Mouse (Mus musculus): ENCODE results near the gene Pim1.
"Not testable (repeated sequence)": the region's sequence is repeated elsewhere in the genome, so short reads cannot be mapped to it uniquely, and the experiment has no call there.

GRCm38 (mm10) chr17:29498952-29499351 lies 8.4 kb downstream of the Pim1 start:
- not testable (repeated sequence) for TF ChIP-seq EP300 (optimal IDR thresholded peaks at IDR 0.05); CTCF (IDR thresholded peaks at IDR 0.05; ENCODE audit: low read depth)
